ENCODE assay signal across 1 mouse cellular context in genomic region chr7:27535386-27535785, GRCm38 (mm10).
A peak's percentile ranks its signal among the peaks of the same experiment; 100 is the strongest.
TF ChIP-seq lines count a peak whose summit lies in the region.

No protein-coding gene starts in this region.

TF ChIP-seq in MEL, 35 proteins besides CTCF, POLR2A, EP300 and RAD21 (continued from another document):
- TF ChIP-seq TAL1 (IDR thresholded peaks at IDR 0.05; ENCODE audit: low read length) (peak; percentile 47), ZC3H11A (IDR thresholded peaks at IDR 0.05; ENCODE audit: low read depth, low read length) (no peak), USF1 (IDR thresholded peaks at IDR 0.05; ENCODE audit: low read depth, low read length) (no peak), NELFE (IDR thresholded peaks at IDR 0.05; ENCODE audit: low read depth, low read length) (no peak), MAX (IDR thresholded peaks at IDR 0.05; ENCODE audit: low read length) (no peak), SIN3A (IDR thresholded peaks at IDR 0.05; ENCODE audit: low read length) (0 out of 2 replicates have a peak, but pooled peaks have one; percentile 25), TBP (IDR thresholded peaks at IDR 0.05; ENCODE audit: low read depth, low read length) (no peak)
